Mouse (Mus musculus): ENCODE data around the gene 4930550L24Rik. TPM values are rescaled to one million over a fixed set of nuclear protein-coding genes. Genes with fewer than 3 reads are reported as not detected.

The 4930550L24Rik gene
- polyA plus RNA-seq (2017; shearing (Covaris generic)): 0.17 TPM

DNA sequence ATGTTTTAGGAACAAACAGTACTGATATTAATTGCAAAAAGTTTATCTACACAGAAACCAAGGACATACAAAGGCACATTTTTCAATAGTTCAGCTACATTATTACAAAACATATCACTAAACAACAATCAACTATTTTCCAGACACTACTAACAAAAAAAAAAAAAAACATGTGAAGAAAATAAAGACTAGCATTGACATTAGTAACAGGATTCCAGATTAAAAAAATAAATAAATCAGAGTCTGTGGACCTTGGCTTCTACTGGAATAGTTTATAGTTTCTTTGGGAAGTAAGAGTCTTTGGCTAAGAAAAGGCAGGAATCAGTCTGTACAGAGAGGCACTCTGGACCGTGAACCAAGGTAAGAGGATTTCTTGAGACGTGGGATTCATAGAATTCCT lies at the start of gene 4930550L24Rik:
TSS of gene 4930550L24Rik (plus strand) at position 301 of the 400 bp plus-strand sequence.

